Mouse (Mus musculus) erythroblast, embryonic 14.5 days (primary cell): ENCODE measurements around the gene Sec24a. TPM values are rescaled to one million over a fixed set of nuclear protein-coding genes. Genes with fewer than 3 reads are reported as not detected.
"Not testable (repeated sequence)": the region's sequence is repeated elsewhere in the genome, so short reads cannot be mapped to it uniquely, and the experiment has no call there.

Experiments
- H3K27me3 ChIP-seq: 2 replicates; pipeline ENCODE4 v1.6.1; 2012; ENCODE audit warnings: inconsistent platforms; ENCODE audit not compliant: control insufficient read depth
- H3K36me3 ChIP-seq: 2 replicates; pipeline ENCODE4 v1.6.1; 2012; ENCODE audit warnings: mild to moderate bottlenecking, inconsistent platforms; ENCODE audit not compliant: control insufficient read depth
- H3K4me1 ChIP-seq: 2 replicates; pipeline ENCODE4 v1.6.1; 2012; ENCODE audit warnings: inconsistent platforms; ENCODE audit not compliant: control insufficient read depth
- H3K4me3 ChIP-seq: replicated peaks from 2 replicates; pipeline ENCODE3; 2012; ENCODE audit warnings: moderate library complexity, mild to moderate bottlenecking, inconsistent platforms
- H3K9me3 ChIP-seq: 2 replicates; pipeline ENCODE4 v1.6.1; 2012; ENCODE audit warnings: low read length, inconsistent platforms, mixed read lengths; ENCODE audit not compliant: control insufficient read depth
- GATA1 ChIP-seq: IDR thresholded peaks from 2 replicates; pipeline ENCODE4 v1.6.1; 2012; ENCODE audit warnings: low read length, inconsistent platforms, mixed read lengths
- TAL1 ChIP-seq: IDR thresholded peaks from 3 replicates; pipeline ENCODE4 v1.6.1; 2012; ENCODE audit warnings: low read length, inconsistent platforms, mixed read lengths
- polyA plus RNA-seq: library from polyadenylated mRNA; stranded (reverse); fragments of >175 nt; gene quantifications from 2 replicates; pipeline ENCODE4 v1.2.3, GENCODE M21; 2012

Gene Sec24a
- polyA plus RNA-seq, 1 experiment = 0.26 TPM

GRCm38 (mm10) chr11:51694984-51695383, 68.5 kb downstream of the Sec24a start:
- H3K36me3 ChIP-seq = peaks cover 42% of the 10 kb centered on the region
- H3K4me1 ChIP-seq = no peaks in the 10 kb centered on the region
- H3K27me3 ChIP-seq = peaks cover 3% of the 10 kb centered on the region
- TF ChIP-seq TAL1 = no peak
- TF ChIP-seq GATA1 = no peak
- H3K9me3 ChIP-seq = no peaks in the 10 kb centered on the region; the same call in 1 of the 2 replicates
- H3K4me3 ChIP-seq = no peak overlapping the region

GRCm38 (mm10) chr11:51690597-51690996, 72.8 kb downstream of the Sec24a start:
- H3K27me3 ChIP-seq, H3K9me3 ChIP-seq, H3K4me3 ChIP-seq: not testable (repeated sequence)
- H3K36me3 ChIP-seq = peaks cover 16% of the 10 kb centered on the region
- H3K4me1 ChIP-seq = peaks cover 25% of the 10 kb centered on the region

GRCm38 (mm10) chr11:51689343-51689742, 74.1 kb downstream of the Sec24a start:
- peaks cover 8% of the 10 kb centered on the region; the same call in 1 of the 2 replicates for H3K9me3 ChIP-seq
- peaks cover 25% of the 10 kb centered on the region for H3K4me1 ChIP-seq
- peaks cover 17% of the 10 kb centered on the region for H3K36me3 ChIP-seq
- H3K4me3 ChIP-seq = peak overlapping the region; percentile 95
- H3K27me3 ChIP-seq = peaks cover 3% of the 10 kb centered on the region
- no peak for TF ChIP-seq GATA1
- TF ChIP-seq TAL1 = no peak

GRCm38 (mm10) chr11:51688330-51689328, 74.8 kb downstream of the Sec24a start, which contains the start of gene 0610009B22Rik:
TSS of gene 0610009B22Rik (minus strand) at chr11:51688874.
- peaks cover 17% of the 10 kb centered on the region for H3K36me3 ChIP-seq
- peaks cover 25% of the 10 kb centered on the region for H3K4me1 ChIP-seq
- H3K27me3 ChIP-seq = peaks cover 3% of the 10 kb centered on the region
- TF ChIP-seq GATA1 (no peak), TAL1 (no peak)
- H3K4me3 ChIP-seq = peak within 1 kb of the TSS; percentile 95
- peaks cover 8% of the 10 kb centered on the region; the same call in 1 of the 2 replicates for H3K9me3 ChIP-seq

- Histone ChIP-seq H3K36me3 (peaks cover 10% of the 10 kb centered on the region), H3K9me3 (no peaks in the 10 kb centered on the region), H3K27me3 (no peaks in the 10 kb centered on the region), H3K4me3 (no peak overlapping the region), H3K4me1 (peaks cover 4% of the 10 kb centered on the region)
- TF ChIP-seq GATA1 = no peak
- no peak for TF ChIP-seq TAL1
These were observed 81.5 kb downstream of the Sec24a start for GRCm38 (mm10) chr11:51681976-51682374.

GRCm38 (mm10) chr11:51681324-51681975, 82.0 kb downstream of the Sec24a start:
- H3K9me3 ChIP-seq = no peaks in the 10 kb centered on the region
- H3K36me3 ChIP-seq = peaks cover 10% of the 10 kb centered on the region
- H3K4me1 ChIP-seq = peaks cover under 1% of the 10 kb centered on the region
- TF ChIP-seq TAL1 (no peak), GATA1 (no peak)
- H3K27me3 ChIP-seq = no peaks in the 10 kb centered on the region
- H3K4me3 ChIP-seq = no peak overlapping the region

- Histone ChIP-seq H3K9me3 (no peaks in the 10 kb centered on the region), H3K36me3 (no peaks in the 10 kb centered on the region), H3K4me3 (no peak overlapping the region), H3K4me1 (no peaks in the 10 kb centered on the region; the same call in 1 of the 2 replicates), H3K27me3 (no peaks in the 10 kb centered on the region)
- TF ChIP-seq TAL1 = no peak; the same call in 2 of the 3 replicates
- no peak for TF ChIP-seq GATA1
These were observed 84.0 kb downstream of the Sec24a start for GRCm38 (mm10) chr11:51679466-51679865.

GRCm38 (mm10) chr11:51677737-51678418, 85.6 kb downstream of the Sec24a start:
- H3K36me3 ChIP-seq = no peaks in the 10 kb centered on the region
- H3K4me3 ChIP-seq = no peak overlapping the region
- TF ChIP-seq GATA1 (no peak), TAL1 (no peak)
- H3K9me3 ChIP-seq = no peaks in the 10 kb centered on the region
- H3K27me3 ChIP-seq = no peaks in the 10 kb centered on the region
- no peaks in the 10 kb centered on the region; the same call in 1 of the 2 replicates for H3K4me1 ChIP-seq

GRCm38 (mm10) chr11:51675386-51675785, 88.0 kb downstream of the Sec24a start:
- no peaks in the 10 kb centered on the region for H3K27me3 ChIP-seq
- no peak for TF ChIP-seq TAL1
- TF ChIP-seq GATA1 = no peak
- H3K36me3 ChIP-seq = no peaks in the 10 kb centered on the region
- H3K4me3 ChIP-seq = no peak overlapping the region
- H3K9me3 ChIP-seq = no peaks in the 10 kb centered on the region
- H3K4me1 ChIP-seq = peaks cover 1% of the 10 kb centered on the region; the same call in 1 of the 2 replicates
